Mouse (Mus musculus): ENCODE measurements around the gene Cadps.

The Cadps gene

DNA sequence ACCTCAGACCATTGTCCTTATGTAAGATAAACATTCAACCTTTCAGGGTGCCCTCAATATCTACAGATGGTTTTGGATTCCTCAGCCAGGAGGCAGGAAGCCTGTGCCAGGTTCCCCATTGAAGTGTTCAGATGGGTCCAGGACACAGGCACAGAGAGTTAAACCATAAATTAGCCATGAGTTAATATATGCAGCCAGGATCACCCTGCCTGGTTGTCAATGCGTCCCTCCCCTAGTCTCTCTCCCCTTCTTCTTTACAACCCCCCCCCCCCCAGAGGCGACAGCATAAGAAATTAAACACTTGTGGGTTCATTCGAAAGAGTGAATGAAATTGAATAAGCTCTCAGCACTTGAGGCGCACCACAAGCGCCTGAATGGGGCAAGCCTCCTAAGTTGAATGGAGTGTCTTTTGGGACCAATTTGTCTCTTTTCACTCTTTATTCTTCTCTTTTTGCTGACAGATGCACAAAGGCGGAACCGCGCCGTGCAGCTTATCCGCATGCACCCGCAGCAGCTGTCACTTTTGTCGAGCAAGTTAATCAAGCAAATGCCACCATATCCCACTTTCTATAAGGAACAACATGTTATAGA, 429.5 kb downstream of the Cadps start:
- no peak for DNase-seq (ENCODE audit: low read depth, low spot score)

DNA sequence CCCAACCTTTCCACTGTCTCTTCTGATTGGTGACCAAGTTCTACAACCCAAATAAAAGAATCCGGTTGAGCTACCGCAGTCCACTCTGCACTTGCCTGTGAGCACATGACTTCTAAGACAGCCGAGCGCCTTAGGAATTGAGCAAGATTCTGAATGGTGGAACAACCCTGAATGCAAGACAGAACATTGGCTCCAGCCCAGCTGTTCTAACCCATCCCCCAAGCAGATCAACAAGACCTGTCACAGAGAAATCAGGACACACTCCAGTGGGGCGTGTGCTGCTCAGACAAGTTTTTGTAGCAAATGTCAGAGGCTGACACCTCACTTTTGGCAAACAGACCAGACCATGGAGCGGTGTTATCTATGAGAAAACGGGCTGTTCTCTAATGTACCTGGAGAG, 431.7 kb downstream of the Cadps start:
- DNase-seq (ENCODE audit: low read depth, low spot score), result no peak

DNA sequence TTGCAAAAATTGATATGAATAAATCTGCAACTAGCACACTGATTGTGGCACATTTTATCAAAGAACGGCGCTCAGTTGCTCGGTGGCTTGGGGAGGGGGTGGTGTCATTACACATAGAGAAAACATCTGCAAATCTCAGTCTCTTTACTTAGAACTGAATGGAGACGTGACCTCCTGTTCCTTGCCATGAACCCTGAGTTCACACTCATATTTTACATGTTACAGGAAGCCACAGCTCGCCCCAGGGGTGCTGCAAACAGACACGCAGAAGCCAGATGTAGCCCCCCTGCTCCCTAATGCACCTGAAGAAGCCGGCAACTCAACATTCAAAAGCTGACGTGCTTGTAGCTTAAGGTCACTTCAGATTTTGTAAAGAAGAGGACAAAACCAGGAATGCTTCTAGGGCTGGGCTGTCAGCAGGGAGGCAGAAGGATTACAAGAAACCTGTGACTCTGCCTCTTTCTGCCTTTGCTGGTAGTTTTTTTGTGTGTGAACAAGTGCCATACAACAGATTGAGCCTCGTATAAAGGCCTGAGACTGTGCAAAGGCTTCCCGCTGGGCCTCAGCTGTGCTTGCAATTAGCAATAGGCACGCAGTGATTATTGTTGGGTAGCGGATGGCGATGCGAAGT, 434.0 kb downstream of the Cadps start:
- no peak for DNase-seq (ENCODE audit: low read depth, low spot score)

DNA sequence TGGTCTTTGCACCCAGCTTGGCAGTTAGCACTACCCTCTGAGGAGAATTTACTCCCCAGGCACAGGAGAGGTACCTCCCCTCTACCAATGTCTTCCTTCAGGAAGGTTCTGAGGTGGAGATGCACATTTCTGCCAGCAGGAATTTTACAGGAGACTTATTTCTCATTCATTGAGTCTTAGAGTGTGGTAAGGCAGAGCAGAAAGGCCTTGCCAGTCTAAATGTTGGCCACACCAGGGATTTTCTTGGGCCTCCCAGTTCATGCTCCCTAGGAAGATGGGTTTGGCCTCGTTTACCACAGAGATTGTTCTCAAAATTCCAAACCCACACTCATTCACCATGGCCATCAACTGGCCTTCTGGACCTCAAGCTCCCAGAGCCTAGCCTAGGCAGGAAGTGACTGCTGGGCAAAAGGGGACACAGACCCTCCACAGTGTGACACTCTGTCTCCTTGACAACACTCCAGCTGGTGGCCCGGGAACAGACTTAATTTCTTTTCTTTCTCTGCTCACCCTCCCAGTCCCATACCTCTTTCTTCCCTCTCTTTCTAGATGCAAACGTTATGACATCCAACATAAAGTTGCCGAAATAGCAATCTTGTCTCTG, 434.6 kb downstream of the Cadps start:
- DNase-seq (ENCODE audit: low read depth, low spot score), result no peak

DNA sequence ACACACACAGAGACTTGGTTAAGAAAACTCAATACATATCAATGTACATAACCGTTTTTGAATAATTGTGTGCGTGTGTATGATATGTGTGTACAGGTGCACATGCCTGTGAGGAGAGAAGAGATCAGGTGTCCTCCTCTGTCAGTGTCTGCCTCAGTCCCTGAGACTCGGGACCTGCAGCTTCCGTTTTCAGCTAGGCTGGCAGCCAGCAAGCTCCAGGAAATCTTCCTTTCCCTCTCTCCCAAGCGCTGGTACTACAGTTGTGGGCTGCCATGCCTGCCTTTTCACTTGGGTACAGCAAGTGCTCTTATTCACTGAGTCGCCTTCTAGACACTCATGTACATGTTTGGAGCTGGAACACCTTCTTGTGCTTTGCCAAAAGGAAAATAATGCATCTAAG, 435.7 kb downstream of the Cadps start:
- DNase-seq (ENCODE audit: low read depth, low spot score), result no peak

DNA sequence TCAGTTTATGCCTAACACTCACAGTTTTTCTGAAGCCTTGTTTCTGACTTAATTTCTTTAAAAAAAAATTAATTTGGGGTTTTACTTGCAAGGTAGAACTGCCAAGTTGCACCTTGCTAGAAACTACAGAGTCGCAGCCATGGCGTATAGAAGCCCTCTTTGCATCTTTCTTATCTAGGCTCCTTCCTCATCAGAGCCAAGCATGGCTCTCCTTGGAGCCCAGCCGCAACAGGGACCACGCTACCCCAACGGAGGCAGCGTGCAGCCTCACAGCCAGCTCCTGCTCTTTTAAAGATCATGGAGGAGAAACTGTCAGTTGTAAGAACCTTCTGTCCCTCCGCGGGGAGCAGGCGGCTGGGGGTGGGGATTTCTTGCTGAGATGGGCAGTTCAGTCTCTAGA, 445.0 kb downstream of the Cadps start:
- no peak for DNase-seq (ENCODE audit: low read depth, low spot score)

DNA sequence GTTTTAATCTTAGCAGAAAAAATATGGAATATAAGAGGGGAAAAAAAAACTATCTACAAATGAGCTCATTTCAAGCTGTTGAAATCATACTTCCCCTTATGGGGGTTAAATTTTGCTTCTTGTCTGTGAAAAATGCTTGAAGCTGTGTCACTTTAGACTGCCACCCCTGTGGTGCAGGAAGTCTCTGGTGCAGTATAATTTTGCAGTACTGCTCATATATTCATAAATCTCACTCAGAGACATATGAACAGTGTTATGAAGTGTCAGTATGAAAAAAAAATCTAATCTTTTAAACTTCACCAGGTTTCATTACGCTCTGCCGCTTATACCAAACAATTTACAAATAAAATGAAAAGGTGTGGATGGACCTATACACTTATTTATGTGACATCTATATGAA, 445.6 kb downstream of the Cadps start:
- no peak for DNase-seq (ENCODE audit: low read depth, low spot score)

DNA sequence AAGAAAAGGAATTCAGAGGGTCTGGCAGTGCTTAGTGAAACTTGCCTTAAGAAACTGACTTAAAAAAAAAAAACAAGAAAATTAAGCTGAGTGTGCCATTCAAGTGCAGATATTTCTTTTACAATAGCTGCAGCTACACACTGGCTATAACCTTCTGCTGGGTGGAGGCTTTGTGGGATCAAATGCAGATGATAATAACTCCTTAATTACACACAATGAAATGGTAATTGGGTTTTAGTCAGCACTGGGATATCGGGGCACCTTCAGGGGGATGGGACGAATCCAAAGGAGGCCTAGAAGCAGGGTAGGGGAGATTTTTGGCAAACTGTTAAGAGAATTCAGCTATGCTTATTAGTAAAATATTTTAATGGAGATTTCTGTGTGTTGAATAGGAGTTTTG, 447.4 kb downstream of the Cadps start:
- no peak for DNase-seq (ENCODE audit: low read depth, low spot score)

DNA sequence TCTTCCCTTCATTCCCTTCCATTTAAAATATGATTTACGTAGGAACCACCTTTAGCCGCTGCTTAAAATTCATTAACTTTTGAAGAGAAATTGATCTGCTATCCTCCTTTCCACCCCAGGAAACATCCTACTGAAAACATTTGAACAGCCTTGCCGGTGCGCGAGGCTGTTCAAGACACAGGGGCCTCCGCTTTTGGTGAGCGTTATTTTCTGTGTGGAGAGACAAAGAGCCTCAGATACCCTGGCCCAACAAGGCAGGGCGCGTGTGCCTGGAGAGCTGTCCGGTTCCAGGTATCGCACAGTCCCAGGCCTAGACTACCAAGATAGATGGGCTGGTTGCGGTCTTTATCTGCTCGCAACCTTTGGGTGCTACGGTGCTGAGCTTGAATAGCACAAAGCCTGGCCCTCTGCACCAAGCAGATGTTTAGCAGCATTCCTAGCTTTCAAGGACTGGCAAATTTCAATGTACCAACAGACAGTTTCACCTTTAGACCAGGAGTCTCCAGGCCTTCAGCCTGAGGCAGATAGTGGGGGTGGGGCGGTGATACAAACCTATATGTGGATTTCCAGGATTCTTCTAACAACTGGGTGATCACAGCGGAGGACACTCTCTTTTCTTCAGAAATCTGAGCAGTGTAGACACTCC, 472.5 kb downstream of the Cadps start:
- no peak for DNase-seq (ENCODE audit: low read depth, low spot score)

DNA sequence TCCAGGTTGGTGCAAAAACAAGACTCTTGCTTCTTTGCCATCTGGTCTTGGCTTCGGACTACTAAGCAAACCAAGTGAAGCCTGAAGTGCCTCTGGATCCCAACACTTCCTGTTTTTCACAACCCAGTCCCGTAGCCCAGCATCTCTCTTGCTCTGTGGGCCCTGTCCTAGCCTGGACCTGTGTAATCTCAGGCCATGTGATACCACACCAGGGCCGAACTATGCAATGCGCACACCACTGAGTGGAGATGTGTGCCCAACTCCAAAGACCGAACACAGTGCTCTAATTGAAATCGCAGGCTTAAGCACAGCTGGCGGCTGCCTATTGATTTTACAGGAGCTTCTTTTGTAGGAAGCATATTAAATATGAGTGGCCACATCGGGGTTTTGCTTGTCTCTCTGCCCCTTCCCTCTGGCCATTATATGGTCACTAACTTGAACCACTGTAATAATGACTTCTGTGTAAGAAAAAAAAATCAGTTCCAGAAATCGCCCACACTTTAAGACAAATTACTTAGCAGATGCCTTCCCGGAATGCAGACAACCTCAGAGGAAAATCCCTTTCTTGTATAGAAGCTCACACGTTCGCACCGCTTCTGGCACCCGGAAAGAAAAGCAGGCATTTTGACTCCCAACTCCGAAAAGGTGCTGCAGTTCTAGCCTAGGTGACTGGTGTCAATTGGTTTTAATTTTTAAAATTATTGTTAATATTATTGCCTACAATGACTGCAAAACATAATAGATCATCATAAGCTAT, 473.4 kb downstream of the Cadps start:
- DNase-seq (ENCODE audit: low read depth, low spot score), result no peak

DNA sequence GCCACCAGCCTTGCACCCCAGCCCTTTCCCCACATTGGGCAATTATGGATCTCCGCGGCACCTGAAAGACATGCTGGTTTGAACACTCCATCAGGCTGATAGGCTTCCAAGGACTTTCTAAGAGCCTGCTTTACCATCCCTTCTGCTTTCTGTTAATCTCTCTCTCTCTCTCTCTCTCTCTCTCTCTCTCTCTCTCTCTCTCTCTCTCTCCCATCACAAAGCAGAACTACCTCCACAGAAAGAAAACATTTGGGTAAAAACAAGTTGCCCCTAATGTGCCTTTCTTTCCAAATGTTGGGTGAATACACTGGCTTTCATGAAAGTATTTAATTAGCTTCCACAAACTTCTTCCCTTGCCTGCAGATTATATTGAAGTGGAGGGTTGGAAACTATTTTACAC, 474.8 kb downstream of the Cadps start, which contains the start of gene Fezf2:
TSS of gene Fezf2 (minus strand) at position 101 of the 400 bp plus-strand sequence.
- DNase-seq (ENCODE audit: low read depth, low spot score), result no peak

DNA sequence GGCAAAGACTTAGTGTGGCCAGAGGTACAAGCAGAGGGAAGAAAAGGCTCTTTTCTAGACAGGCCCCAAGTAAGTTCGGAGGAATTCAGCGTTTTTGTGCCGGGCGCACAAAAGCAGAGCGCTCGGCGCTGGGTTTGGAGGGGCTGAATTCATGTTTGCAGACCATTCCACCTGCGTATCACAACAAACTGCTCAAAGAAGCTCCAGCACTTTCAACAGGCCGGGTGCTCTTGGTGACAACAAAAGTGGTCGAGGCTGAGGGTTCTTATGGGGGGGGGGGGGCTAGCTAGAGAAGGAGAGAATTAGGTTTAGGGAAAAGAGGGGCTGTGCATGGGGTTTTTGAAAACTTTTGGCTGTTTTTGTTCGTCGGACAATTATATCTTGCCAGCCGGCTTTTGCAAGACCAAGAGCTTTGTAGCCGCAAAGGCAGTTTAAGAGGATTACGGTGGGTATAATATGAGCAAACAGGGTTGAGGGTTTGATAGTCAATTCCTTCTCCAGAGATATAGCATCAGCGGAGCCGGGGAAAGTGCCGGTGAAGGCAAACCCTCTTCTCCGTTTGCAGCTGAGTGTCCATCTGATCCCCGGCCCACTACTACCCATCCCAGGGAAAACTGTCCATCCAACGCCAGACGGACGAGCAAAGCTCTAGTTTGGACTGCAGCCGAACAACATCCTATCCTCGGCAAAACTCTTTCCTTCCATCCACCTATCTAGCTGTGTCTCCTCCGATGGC, 475.8 kb downstream of the Cadps start:
- DNase-seq (ENCODE audit: low read depth, low spot score), result no peak

DNA sequence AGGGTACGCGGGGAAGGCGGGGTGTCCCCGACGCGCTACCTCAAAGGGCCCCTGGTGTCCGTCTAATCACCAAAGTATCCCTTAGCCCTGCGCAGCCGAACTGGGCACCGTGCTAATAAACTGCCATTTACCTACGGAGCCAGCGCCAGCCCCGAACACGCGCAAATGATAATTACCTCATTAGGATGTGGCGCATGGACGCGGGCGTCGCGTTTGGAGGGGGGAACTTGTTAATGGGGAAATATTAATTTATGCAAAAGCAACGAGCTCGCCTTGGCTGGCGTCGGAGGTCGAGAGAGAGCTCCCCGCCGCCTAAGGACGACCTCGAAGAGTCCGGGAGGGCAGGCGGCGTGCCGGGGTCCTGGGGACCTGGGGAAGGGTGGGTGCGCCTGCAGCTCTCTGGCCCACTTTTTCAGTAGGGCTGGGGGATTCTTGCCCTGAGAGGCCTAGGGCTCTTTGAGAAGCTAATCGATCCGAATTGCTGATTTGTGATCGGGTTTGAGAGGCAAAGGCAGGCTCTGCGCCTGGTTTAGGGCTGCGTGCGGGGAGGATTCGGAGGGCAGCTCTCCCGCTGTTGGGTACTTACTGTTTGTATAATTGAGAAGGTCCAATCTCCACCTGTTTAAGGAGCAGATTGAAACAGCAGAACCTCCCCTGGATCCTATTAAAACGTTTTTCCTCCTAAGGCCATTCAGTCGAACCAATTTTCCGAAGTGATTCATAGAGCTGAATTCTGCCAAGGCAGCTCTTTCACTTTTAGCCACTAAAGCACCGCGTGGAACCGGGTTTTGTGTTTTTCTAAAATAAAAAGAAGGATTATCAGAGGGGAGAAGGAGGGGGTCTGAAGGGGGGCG, 476.6 kb downstream of the Cadps start:
- no peak for DNase-seq (ENCODE audit: low read depth, low spot score)

DNA sequence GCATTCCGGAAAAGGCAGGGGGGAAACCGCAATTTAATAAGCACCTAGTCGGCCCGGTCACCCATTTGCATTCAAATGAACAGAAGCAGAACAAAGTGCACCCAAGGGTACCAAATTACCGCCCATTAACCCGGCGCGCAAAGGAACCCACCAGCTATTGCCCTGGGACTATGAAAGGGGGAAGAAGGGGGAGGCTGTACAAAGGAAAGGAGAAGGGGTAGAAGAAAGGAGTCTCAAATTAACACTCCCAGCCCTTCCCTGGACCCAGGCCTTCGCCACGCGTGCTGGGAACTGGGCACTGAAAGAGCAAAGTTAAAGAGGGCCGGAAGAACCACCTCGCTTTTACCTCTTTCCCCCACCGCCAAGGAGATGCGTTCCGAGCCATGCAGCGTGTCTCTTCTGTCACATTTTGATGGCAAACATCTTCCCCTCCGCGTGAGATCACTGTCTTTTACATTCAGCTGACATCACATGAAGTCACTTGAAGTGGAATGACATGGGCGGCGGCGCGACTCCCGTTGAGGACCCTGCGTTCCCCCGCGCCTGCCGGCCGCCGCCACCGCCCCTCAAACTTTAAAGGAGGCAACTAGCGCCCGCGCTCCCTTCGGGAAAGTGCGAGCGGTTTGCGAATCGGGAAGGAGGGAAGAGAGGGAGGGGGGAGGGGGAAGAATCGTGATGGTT, 477.5 kb downstream of the Cadps start:
- DNase-seq (ENCODE audit: low read depth, low spot score), result no peak

DNA sequence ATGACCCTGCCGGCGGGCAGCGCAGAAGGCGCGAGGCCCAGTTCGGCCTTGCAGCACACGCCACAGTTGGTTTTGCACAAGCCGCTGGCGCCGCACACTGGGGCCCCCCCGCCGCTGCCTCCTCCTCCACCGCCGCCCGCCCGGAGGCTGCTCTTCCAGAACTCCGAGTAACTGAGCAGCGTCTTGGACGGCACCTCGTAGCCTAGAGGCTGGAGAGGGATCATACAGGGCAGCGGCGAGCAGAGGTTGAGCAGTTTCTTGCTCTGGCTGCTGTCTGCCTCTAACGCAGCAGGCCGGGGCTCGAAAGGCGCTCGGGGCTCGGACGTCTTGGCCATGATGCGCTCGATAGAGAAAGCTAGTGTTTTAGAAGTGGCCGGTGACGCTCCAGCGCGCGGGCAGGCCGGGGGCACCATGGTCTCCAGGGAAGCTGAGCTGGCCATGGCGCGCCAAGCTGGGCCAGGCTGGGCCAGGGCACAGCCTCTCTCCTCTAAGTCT, 478.1 kb downstream of the Cadps start:
- no peak for DNase-seq (ENCODE audit: low read depth, low spot score)

DNA sequence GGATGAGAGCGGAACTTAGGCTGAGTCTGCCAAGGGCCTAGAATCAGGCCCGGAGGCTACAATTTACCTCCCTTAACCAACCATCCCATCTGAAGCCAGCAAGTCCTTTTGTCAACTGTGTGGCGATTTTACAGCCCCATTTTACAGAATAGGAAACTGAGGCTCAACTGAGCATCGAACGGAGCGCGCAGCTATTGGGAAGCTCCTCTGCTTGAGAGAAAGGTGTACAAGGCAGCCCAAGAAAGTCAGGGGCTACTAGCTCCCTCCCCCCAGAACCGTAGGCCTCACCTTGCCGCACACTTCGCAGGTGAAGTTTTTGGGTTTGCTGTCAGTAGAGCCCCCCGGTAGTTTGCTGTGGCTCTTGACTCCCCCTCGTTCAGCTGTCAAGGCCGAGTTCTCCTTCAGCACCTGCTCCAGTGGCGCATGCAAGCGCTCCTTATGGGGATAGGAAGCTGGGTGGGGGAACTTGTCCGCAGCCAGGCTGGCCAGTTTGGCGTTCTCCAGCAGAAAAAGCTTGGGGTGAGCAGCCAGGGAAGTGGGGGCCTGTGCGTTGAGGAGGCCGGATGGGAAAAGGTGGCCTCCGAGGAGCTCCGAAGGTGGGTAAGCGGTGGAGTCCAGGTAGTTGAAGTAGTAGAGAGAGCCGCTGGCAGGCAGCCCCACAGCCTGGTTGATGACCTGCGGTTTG, 478.7 kb downstream of the Cadps start:
- no peak for DNase-seq (ENCODE audit: low read depth, low spot score)

DNA sequence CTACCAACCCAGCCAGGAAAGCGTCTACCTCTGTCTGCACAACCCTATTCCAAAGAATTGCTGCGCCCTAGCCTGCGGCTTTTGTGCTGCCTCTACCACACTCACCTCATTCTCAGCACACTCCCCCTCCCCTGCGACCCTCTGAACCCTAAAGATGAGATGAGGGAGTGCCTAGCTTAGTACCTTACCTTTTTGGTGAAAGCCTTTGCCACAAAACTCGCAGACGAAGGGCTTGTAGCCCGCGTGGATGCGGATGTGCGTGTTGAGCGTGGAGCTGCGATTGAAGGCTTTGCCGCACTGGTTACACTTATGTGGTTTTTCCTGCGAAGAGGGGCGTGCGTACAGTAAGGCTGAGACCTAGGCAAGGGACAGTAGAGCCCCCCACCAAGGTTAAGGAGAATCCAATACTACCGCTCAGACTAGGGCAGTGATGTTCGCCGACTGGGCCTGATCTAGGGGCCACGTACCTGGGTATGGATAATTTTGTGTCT, 479.4 kb downstream of the Cadps start:
- DNase-seq (ENCODE audit: low read depth, low spot score), result no peak

DNA sequence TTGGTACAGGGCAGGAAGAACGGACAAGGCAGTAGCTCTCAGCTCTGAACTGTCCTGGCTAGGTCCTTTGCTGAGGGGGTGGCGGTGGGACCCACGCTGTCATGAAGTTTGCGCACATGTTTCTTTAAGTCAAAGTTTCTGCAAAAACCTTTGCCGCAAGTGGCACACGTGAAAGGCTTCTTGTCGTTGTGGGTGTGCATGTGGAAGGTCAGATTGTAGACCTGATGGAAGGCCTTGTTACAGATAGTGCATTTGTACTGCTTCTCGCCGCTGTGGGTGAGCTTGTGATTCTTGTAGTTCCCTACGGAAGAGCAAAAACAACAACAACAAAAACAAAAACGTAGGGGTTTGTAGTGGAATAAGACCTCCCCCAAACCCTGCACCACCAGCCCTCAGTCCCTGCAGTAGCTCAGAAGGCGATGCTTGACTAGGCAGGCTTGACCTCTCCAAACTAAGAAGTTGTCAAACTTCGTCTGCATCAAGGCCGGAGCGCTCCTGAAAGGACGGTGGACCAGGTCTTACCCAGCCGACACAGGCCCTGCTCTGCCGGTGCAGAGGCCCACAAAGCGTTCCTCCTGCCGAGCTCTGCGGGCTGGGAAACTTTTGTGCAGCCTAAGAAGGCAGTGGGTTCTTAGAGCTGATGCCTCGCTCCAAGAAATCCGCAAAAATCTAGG, 480.3 kb downstream of the Cadps start:
- no peak for DNase-seq (ENCODE audit: low read depth, low spot score)
